Mouse (Mus musculus): ENCODE measurements around the gene Slc26a3.

The Slc26a3 gene

GRCm38 (mm10) chr12:31390571-31390970 lies at the start of gene Slc26a3:
Gene Slc26a3, plus strand, starts transcription at chr12:31390871.
- no peak for DNase-seq

- peak; percentile 6 for DNase-seq
These were observed 40.3 kb upstream of the Slc26a3 start for GRCm38 (mm10) chr12:31350191-31350943.

GRCm38 (mm10) chr12:31350944-31351928 lies 39.4 kb upstream of the Slc26a3 start, which contains the start of gene Dld:
Gene Dld, minus strand, starts transcription at chr12:31351453.
- peak; percentile 98 for DNase-seq

- DNase-seq = no peak
These were observed 24.2 kb upstream of the Slc26a3 start for GRCm38 (mm10) chr12:31366428-31366827.

- DNase-seq = no peak
These were observed 22.9 kb upstream of the Slc26a3 start for GRCm38 (mm10) chr12:31367721-31368120.

- no peak for DNase-seq
These were observed 21.6 kb upstream of the Slc26a3 start for GRCm38 (mm10) chr12:31369118-31369517.

GRCm38 (mm10) chr12:31369656-31370055 lies 21.0 kb upstream of the Slc26a3 start:
- DNase-seq = peak; percentile 5

GRCm38 (mm10) chr12:31374603-31375282 lies 15.9 kb upstream of the Slc26a3 start:
- peak; percentile 88 for DNase-seq

GRCm38 (mm10) chr12:31375283-31375615 lies 15.4 kb upstream of the Slc26a3 start:
- no peak for DNase-seq

GRCm38 (mm10) chr12:31376326-31376950 lies 14.2 kb upstream of the Slc26a3 start:
- peak; percentile 15 for DNase-seq

GRCm38 (mm10) chr12:31377241-31377640 lies 13.4 kb upstream of the Slc26a3 start:
- DNase-seq = peak; percentile 5

- DNase-seq = no peak
These were observed 9.8 kb upstream of the Slc26a3 start for GRCm38 (mm10) chr12:31380878-31381277.

GRCm38 (mm10) chr12:31382451-31382850 lies 8.2 kb upstream of the Slc26a3 start:
- DNase-seq = no peak

GRCm38 (mm10) chr12:31387303-31387702 lies 3.4 kb upstream of the Slc26a3 start:
- peak; percentile 55 for DNase-seq

GRCm38 (mm10) chr12:31391696-31392095 lies 1.0 kb downstream of the Slc26a3 start:
- no peak for DNase-seq

- no peak for DNase-seq
These were observed 5.2 kb downstream of the Slc26a3 start for GRCm38 (mm10) chr12:31395895-31396294.

GRCm38 (mm10) chr12:31397709-31398108 lies 7.0 kb downstream of the Slc26a3 start:
- no peak for DNase-seq

GRCm38 (mm10) chr12:31400821-31401220 lies 10.2 kb downstream of the Slc26a3 start:
- DNase-seq = no peak

GRCm38 (mm10) chr12:31401930-31402329 lies 11.3 kb downstream of the Slc26a3 start:
- no peak for DNase-seq

GRCm38 (mm10) chr12:31404575-31405240 lies 14.0 kb downstream of the Slc26a3 start:
- DNase-seq = no peak

- peak; percentile 5 for DNase-seq
These were observed 25.3 kb downstream of the Slc26a3 start for GRCm38 (mm10) chr12:31415971-31416370.

Measured in lung, postnatal 36 days (tissue).